28 mouse cellular contexts compared by ENCODE assay signal in the genomic region with DNA sequence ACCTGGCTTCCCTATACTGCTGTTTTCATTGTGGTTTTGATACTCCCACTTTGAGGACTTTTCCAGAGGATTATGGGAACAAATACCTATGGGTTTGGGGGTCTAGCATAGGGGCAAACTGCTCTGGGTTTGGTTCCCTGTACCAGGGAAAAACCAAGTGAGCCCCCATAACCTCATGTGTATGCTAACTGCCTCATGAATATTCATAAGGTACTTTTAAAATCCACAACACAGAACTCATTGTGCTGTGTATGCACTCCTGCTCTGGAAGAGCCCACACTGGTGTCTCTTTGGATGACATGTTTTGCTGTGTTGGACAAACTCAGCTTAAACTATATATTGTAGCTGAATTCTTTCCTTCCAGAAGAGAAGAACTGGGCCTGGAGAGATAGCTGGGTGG. TPM values are rescaled to one million over a fixed set of nuclear protein-coding genes. Genes with fewer than 3 reads are reported as not detected.
DNase-seq lines count a peak whose midpoint lies in the region; ATAC-seq and TF ChIP-seq lines count a peak whose summit lies in the region.
"Had no signal": no experiment of that assay in that cellular context is flagged by ENCODE, and none has a peak within 500 bp of the region (broad histone marks: within the 10 kb centered on the region; RNA-seq: fewer than 3 reads in every experiment).

No protein-coding gene starts in this region.

- H3K4me2 ChIP-seq in intestine, postnatal 0 days (replicated peaks; ENCODE audit: low read depth), result no peak overlapping the region
- no peak overlapping the region for H3K4me2 ChIP-seq in liver, embryonic 15.5 days
- H3K4me2 ChIP-seq: heart, embryonic 11.5 days; hindbrain, embryonic 14.5 days; midbrain, embryonic 12.5 days had no signal

- ATAC-seq in intestine, postnatal 0 days, result no peak
- no peak for ATAC-seq in liver, embryonic 15.5 days (ENCODE audit: insufficient read depth)
- ATAC-seq: forebrain, embryonic 16.5 days; lung, postnatal 0 days; Patski had no signal

- intact Hi-C loops in heart, postnatal 10 days (cut with DNase I), result no loop called here

- H3K9ac ChIP-seq in MEL (ENCODE audit: control insufficient read depth, low read depth, low read length, poor library complexity, severe bottlenecking), result no peak overlapping the region
- H3K9ac ChIP-seq in intestine, postnatal 0 days (ENCODE audit: low read depth, low read length), result no peak overlapping the region
- no peak overlapping the region for H3K9ac ChIP-seq in liver, embryonic 15.5 days
- H3K9ac ChIP-seq: hindbrain, embryonic 14.5 days; liver, embryonic 14.5 days; midbrain, embryonic 12.5 days had no signal

- no peak for TF ChIP-seq CTCF in kidney, adult 2 months (conservative IDR thresholded peaks at IDR 0.05; ENCODE audit: insufficient read depth, insufficient read length, low read depth, low read length)
- no peak for TF ChIP-seq CTCF in MEL (IDR thresholded peaks at IDR 0.05 in 2 of 3, conservative IDR thresholded peaks at IDR 0.05 in 1 of 3; ENCODE audit: control insufficient read depth in 1 of 3, insufficient read depth in 1 of 3, low read depth in 2 of 3, low read length in 3 of 3, poor library complexity in 1 of 3, severe bottlenecking in 1 of 3)
- TF ChIP-seq CTCF in intestine, postnatal 0 days (IDR thresholded peaks at IDR 0.05; ENCODE audit: low read depth), result no peak

- H3K27ac ChIP-seq in kidney, adult 2 months (ENCODE audit: insufficient read depth, low read depth, low read length), result peak overlapping the region; percentile 95
- no peak overlapping the region for H3K27ac ChIP-seq in MEL (ENCODE audit: control insufficient read depth, low read depth, low read length)
- peak overlapping the region; percentile 90 for H3K27ac ChIP-seq in intestine, postnatal 0 days (ENCODE audit: low read depth, low read length)
- peak overlapping the region; percentile 83 for H3K27ac ChIP-seq in liver, embryonic 15.5 days (replicated peaks)
- H3K27ac ChIP-seq: embryonic facial prominence, embryonic 10.5 days; hindbrain, embryonic 14.5 days; kidney, postnatal 0 days; left cerebral cortex, adult 2 months; midbrain, embryonic 12.5 days had no signal

- TF ChIP-seq EP300 in MEL (IDR thresholded peaks at IDR 0.05; ENCODE audit: low read depth in 1 of 2, low read length in 2 of 2), result no peak

- H3K4me1 ChIP-seq in kidney, adult 2 months (ENCODE audit: control insufficient read depth, insufficient read depth, low read length), result peaks cover 32% of the 10 kb centered on the region
- H3K4me1 ChIP-seq in MEL (ENCODE audit: control insufficient read depth in 1 of 2, insufficient read depth in 2 of 2, low read length in 2 of 2), result no peaks in the 10 kb centered on the region
- peaks cover 16% of the 10 kb centered on the region for H3K4me1 ChIP-seq in intestine, postnatal 0 days (replicated peaks; ENCODE audit: control insufficient read depth, insufficient read depth, low read length)
- H3K4me1 ChIP-seq in liver, embryonic 15.5 days (replicated peaks), result peaks cover 25% of the 10 kb centered on the region

- H3K9me3 ChIP-seq in MEL (replicated peaks; ENCODE audit: insufficient read depth, low read length), result no peaks in the 10 kb centered on the region
- H3K9me3 ChIP-seq in intestine, postnatal 0 days (ENCODE audit: control insufficient read depth), result no peaks in the 10 kb centered on the region
- no peaks in the 10 kb centered on the region for H3K9me3 ChIP-seq in liver, embryonic 15.5 days (replicated peaks)
- H3K9me3 ChIP-seq: embryonic facial prominence, embryonic 10.5 days had no signal

- no peaks in the 10 kb centered on the region for H3K27me3 ChIP-seq in kidney, adult 2 months (replicated peaks; ENCODE audit: control insufficient read depth, insufficient read depth, low read length)
- H3K27me3 ChIP-seq in MEL (ENCODE audit: control insufficient read depth in 1 of 2, insufficient read depth in 2 of 2, low read length in 2 of 2), result peaks cover 0 to 2% of the 10 kb centered on the region in 2 experiments; a peak in 2 of 4 replicates
- H3K27me3 ChIP-seq in intestine, postnatal 0 days (replicated peaks; ENCODE audit: control insufficient read depth, insufficient read depth, low read length), result no peaks in the 10 kb centered on the region; the same call in 1 of the 2 replicates
- H3K27me3 ChIP-seq in liver, embryonic 15.5 days, result no peaks in the 10 kb centered on the region
- H3K27me3 ChIP-seq: Patski had no signal

- TF ChIP-seq POLR2A in kidney, adult 2 months (IDR thresholded peaks at IDR 0.05; ENCODE audit: low read depth, low read length), result no peak
- no peak for TF ChIP-seq POLR2A in MEL (IDR thresholded peaks at IDR 0.05; ENCODE audit: control insufficient read depth in 1 of 2, insufficient read depth in 1 of 2, low read depth in 1 of 2, low read length in 2 of 2, poor library complexity in 1 of 2)

- no peak for DNase-seq in kidney, adult 2 months
- DNase-seq in kidney, adult 18-20 months, result no peak
- no peak for DNase-seq in MEL (ENCODE audit: low read depth, low spot score)
- no peak for DNase-seq in heart, postnatal 10 days
- DNase-seq in thymus, postnatal 14 days, result no peak
- no peak for DNase-seq in lung, postnatal 14 days
- DNase-seq: adrenal gland, adult 2 months; cerebellum, adult 11 months; cerebellum, postnatal 10 days; gastrocnemius, postnatal 14 days; kidney, adult 11 months; right cerebral cortex, postnatal 25 days; thymus, postnatal 4 days had no signal

- no peaks in the 10 kb centered on the region for H3K36me3 ChIP-seq in kidney, adult 2 months (ENCODE audit: control insufficient read depth, insufficient read depth, low read length)
- no peaks in the 10 kb centered on the region for H3K36me3 ChIP-seq in MEL (ENCODE audit: control insufficient read depth in 1 of 2, insufficient read depth in 2 of 2, low read length in 2 of 2)
- no peaks in the 10 kb centered on the region for H3K36me3 ChIP-seq in intestine, postnatal 0 days (ENCODE audit: control insufficient read depth, insufficient read depth)
- no peaks in the 10 kb centered on the region for H3K36me3 ChIP-seq in liver, embryonic 15.5 days (replicated peaks)
- H3K36me3 ChIP-seq: embryonic facial prominence, embryonic 10.5 days; midbrain, embryonic 12.5 days had no signal

- no peak overlapping the region for H3K4me3 ChIP-seq in kidney, adult 2 months (ENCODE audit: insufficient read depth, low read depth, low read length)
- H3K4me3 ChIP-seq in MEL (ENCODE audit: control insufficient read depth in 1 of 2, insufficient read depth in 1 of 2, low read depth in 2 of 2, low read length in 2 of 2), result no peak overlapping the region
- no peak overlapping the region for H3K4me3 ChIP-seq in intestine, postnatal 0 days (ENCODE audit: low read depth, low read length)
- H3K4me3 ChIP-seq in liver, embryonic 15.5 days (replicated peaks), result no peak overlapping the region
- H3K4me3 ChIP-seq: embryonic facial prominence, embryonic 10.5 days; left cerebral cortex, adult 2 months; midbrain, embryonic 12.5 days had no signal

- no peaks in the 10 kb centered on the region for H3K79me2 ChIP-seq in MEL (ENCODE audit: control insufficient read depth, insufficient read depth, low read length, poor library complexity)

- no peak for TF ChIP-seq RAD21 in MEL (IDR thresholded peaks at IDR 0.05; ENCODE audit: low read depth, low read length)

TF ChIP-seq in MEL, 35 proteins besides CTCF, POLR2A, EP300 and RAD21:
- TF ChIP-seq TBP (IDR thresholded peaks at IDR 0.05; ENCODE audit: low read depth, low read length) (peak; percentile 82), TCF12 (IDR thresholded peaks at IDR 0.05; ENCODE audit: low read depth, low read length) (no peak)
TF ChIP-seq in MEL: peak in this region for 1.

RNA-seq across cellular contexts. Expression of a gene that starts 34.6 kb away (rescaled TPM):
- polyA plus RNA-seq in kidney, adult 2 months (2012; rRNA removed), result 0.08 and 0.17 TPM in 2 replicates
- not detected in 2 replicates for total RNA-seq in MEL (2012; rRNA removed)
- not detected for polyA plus RNA-seq in MEL (2012; ENCODE audit: insufficient read depth in 1 of 2, insufficient read length in 2 of 2, low read depth in 1 of 2, low replicate concordance in 2 of 2, missing spikeins in 1 of 2)
- polyA plus RNA-seq in intestine, postnatal 0 days (2015; fragmentation: Nextera tagmentation; extraction: Ambion mirVana), result 0.75 and 0.81 TPM in 2 replicates
- not detected in 2 replicates for polyA plus RNA-seq in liver, embryonic 15.5 days (2015; fragmentation: Nextera tagmentation; extraction: Ambion mirVana)
- total RNA-seq in heart, postnatal 10 days (2021), result not detected
- total RNA-seq: gastrocnemius, postnatal 14 days; megakaryocyte progenitor cell, adult 5-6 weeks had no signal
- polyA plus RNA-seq: heart, postnatal 0 days; liver, embryonic 14.5 days; Patski; spleen, adult 2 months had no signal
